Mouse (Mus musculus): Measurements from ENCODE around the gene Fn1. TPM values are rescaled to one million over a fixed set of nuclear protein-coding genes. Genes with fewer than 3 reads are reported as not detected.

The Fn1 gene
- 183 and 197 TPM in 2 replicates for polyA plus RNA-seq (2015; fragmentation: Nextera tagmentation; extraction: Ambion mirVana)

DNA sequence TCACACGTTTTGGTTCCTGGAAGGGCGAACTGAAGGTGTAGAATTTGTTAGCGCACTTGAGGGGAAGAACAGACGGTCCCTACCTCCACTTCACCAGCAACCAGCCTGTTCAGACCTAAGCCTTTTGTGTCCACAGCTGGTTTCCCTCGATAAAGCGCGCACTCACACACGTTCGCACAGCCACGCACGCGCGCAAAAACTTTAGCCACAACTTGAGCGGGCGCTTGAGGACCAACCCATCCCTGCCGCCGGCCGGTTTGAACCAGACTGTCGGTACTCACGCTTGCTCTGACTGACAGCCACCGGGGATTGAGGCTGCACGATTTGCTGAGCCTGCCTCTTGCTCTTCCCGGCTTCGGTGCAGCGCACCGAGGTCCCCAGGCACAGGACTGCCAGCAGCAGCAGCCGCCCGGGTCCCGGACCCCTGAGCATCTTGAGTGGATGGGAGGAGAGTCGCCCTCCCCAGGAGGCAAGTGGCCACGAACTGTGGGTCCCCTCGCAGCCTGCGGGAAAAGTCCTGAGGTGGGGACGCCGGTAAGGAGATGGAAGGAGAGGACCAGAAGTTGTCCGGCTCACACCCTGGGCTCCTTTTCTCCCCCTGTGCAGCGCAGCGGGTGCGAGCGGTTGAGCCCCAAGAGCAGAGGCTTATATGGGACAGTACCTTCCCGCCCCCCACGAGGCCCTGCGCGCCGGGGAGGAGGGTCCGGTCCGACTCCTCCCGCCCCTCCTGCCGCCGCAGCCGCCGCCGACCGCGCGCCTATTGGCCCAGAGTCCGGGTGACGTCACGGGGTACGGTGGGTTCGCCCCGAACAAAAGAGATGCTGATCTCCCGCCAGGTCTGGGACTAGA, at the start of gene Fn1:
TSS of gene Fn1 (minus strand) at position 650 of the 849 bp plus-strand sequence.
- H3K36me3 ChIP-seq: peaks cover 15% of the 10 kb centered on the region
- H3K4me2 ChIP-seq (replicated peaks): peak within 1 kb of the TSS; percentile 75
- peak; percentile 96 for ATAC-seq (ENCODE audit: insufficient number of reproducible peaks, low FRiP score, low TSS enrichment, low read depth)
- no peaks in the 10 kb centered on the region for H3K9me3 ChIP-seq (replicated peaks)
- no peaks in the 10 kb centered on the region for H3K27me3 ChIP-seq
- peak within 1 kb of the TSS; percentile 73 for H3K4me3 ChIP-seq (replicated peaks)
- peaks cover 19% of the 10 kb centered on the region for H3K4me1 ChIP-seq
- H3K27ac ChIP-seq (replicated peaks): peak within 1 kb of the TSS; percentile 96
- WGBS: under 1% methylated on average over 62 of the region's 63 CpGs
- peak within 1 kb of the TSS; percentile 69 for H3K9ac ChIP-seq

DNA sequence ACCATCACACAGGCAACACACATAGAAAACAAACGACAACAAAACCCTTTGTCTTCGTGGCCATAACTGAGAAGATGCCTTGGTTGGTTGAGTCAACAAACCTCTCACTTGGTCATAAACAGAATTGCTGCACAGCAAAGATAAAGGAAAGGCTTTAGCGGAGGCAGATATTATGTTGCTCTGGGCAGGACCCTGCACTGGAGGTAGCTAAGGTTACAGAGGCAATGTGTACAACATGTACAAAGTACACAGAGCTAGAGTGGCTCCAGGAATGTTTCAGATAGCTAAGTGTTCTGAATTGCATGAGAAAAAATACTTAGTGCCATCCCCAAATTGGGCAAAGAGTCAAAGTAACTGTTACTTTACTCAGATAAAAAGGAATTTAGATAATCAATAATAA, 43.1 kb upstream of the Fn1 start:
- Histone ChIP-seq H3K9me3 (replicated peaks) (no peaks in the 10 kb centered on the region), H3K4me2 (replicated peaks) (no peak overlapping the region), H3K27ac (replicated peaks) (no peak overlapping the region), H3K27me3 (no peaks in the 10 kb centered on the region), H3K9ac (no peak overlapping the region), H3K4me3 (replicated peaks) (no peak overlapping the region), H3K4me1 (0 out of 2 replicates have a peak, but pooled peaks cover 8% of the 10 kb centered on the region), H3K36me3 (no peaks in the 10 kb centered on the region)
- WGBS: 88% methylated on average over 3 of the region's 3 CpGs
- ATAC-seq (ENCODE audit: insufficient number of reproducible peaks, low FRiP score, low TSS enrichment, low read depth): no peak

DNA sequence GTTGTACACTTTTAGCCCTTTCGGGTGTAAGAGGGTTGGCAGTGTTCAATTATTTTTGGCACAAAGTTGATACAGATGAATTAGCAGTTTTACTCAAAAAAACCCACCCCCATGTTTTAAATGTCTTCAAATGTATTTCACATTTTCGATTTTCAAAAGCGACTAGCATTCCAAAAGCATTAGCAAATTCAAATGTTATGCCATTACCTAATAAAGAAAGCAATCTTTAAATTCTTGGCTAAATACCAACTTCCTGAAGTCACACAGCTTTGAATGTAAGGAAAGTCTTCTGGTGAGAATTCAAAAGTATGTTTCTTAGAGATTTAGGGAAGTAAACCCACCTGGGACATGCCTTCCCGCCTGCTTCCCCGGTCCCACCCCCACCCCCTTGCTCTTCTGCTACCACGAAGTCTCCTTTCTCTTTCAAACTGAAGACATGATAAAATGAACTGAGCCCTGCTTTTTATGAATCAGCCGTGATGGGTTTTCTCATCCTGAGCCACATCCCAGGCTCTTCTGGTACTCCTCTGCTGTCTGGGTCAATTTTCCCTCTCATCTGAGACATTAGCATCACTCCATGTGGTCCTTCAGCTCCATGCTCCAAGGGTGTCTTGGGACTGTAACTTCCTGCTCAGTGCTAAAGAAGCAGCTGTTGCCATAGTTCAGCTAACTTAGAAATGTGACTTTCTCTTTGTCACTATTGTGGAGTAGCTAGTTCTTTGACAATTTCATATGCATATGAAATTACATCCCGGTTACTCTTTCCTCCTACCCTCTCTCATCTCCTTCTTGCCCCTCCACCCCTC, 38.7 kb upstream of the Fn1 start:
- no peak overlapping the region for H3K4me2 ChIP-seq (replicated peaks)
- H3K27ac ChIP-seq (replicated peaks): no peak overlapping the region
- 27% methylated on average over 8 of the region's 8 CpGs for WGBS
- H3K9me3 ChIP-seq (replicated peaks): no peaks in the 10 kb centered on the region
- no peak overlapping the region for H3K9ac ChIP-seq
- H3K4me1 ChIP-seq: 0 out of 2 replicates have a peak, but pooled peaks cover 8% of the 10 kb centered on the region
- no peak for ATAC-seq (ENCODE audit: insufficient number of reproducible peaks, low FRiP score, low TSS enrichment, low read depth)
- no peaks in the 10 kb centered on the region for H3K36me3 ChIP-seq
- H3K4me3 ChIP-seq (replicated peaks): no peak overlapping the region
- no peaks in the 10 kb centered on the region for H3K27me3 ChIP-seq

DNA sequence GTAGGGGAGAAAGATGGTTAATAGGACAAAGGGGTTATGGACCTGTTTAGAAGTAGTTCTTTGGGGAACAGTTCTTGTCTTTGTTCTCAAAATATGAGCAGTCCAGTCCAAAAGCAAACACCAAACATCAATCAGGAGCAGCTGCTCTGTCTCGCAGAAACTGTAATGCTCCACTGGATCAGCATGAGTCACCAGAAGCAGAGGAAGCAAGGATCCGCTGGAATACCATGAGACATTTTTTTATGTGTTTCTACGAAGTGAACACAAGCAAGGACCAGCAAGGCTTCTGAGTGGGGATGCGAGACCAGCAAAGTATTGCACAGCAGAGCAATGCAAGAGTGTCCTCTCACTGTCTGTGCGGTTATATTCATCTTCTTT, 35.9 kb upstream of the Fn1 start:
- WGBS: 79% methylated on average over 5 of the region's 5 CpGs
- no peaks in the 10 kb centered on the region for H3K27me3 ChIP-seq
- no peak overlapping the region for H3K9ac ChIP-seq
- no peak overlapping the region for H3K4me3 ChIP-seq (replicated peaks)
- peaks cover 9% of the 10 kb centered on the region; the same call in 1 of the 2 replicates for H3K4me1 ChIP-seq
- H3K4me2 ChIP-seq (replicated peaks): no peak overlapping the region
- ATAC-seq (ENCODE audit: insufficient number of reproducible peaks, low FRiP score, low TSS enrichment, low read depth): no peak
- H3K9me3 ChIP-seq (replicated peaks): no peaks in the 10 kb centered on the region
- H3K36me3 ChIP-seq: no peaks in the 10 kb centered on the region
- H3K27ac ChIP-seq (replicated peaks): no peak overlapping the region

DNA sequence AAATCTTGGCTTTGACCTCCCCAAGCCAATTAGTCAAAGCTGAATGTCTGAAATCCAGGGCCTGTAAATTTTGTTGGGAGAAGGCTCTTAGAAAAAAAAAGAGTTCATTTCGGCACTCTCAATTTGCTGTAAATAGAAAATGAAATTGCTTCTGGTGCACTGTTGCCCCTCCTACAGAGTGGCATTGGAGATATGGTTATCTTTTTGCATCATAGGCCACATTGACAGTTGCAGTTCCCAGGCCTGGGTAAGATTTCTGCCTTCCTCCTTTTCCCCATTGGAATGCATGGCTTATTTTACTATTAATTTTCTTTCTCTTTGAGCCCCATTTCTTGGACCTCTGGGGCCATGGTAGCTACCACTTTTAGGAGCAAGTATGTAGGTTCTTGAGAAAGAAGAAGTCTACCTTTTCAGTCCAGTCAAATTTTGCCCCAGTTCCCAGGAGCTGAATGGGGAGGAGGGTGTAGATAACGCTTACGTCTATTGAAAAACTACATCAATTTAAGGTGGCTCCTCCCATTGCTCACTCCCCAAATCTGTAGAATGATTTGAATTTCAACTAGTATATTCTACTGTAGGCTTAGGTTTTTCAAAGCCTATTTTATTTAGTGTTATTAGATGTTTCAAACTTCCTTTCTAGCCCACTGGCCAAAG, 35.4 kb upstream of the Fn1 start:
- H3K9ac ChIP-seq: no peak overlapping the region
- WGBS: 94% methylated on average over 3 of the region's 3 CpGs
- no peaks in the 10 kb centered on the region for H3K27me3 ChIP-seq
- no peaks in the 10 kb centered on the region for H3K9me3 ChIP-seq (replicated peaks)
- peaks cover 13% of the 10 kb centered on the region; the same call in 1 of the 2 replicates for H3K4me1 ChIP-seq
- ATAC-seq (ENCODE audit: insufficient number of reproducible peaks, low FRiP score, low TSS enrichment, low read depth): no peak
- no peak overlapping the region for H3K4me3 ChIP-seq (replicated peaks)
- no peak overlapping the region for H3K27ac ChIP-seq (replicated peaks)
- no peaks in the 10 kb centered on the region for H3K36me3 ChIP-seq
- H3K4me2 ChIP-seq (replicated peaks): no peak overlapping the region

DNA sequence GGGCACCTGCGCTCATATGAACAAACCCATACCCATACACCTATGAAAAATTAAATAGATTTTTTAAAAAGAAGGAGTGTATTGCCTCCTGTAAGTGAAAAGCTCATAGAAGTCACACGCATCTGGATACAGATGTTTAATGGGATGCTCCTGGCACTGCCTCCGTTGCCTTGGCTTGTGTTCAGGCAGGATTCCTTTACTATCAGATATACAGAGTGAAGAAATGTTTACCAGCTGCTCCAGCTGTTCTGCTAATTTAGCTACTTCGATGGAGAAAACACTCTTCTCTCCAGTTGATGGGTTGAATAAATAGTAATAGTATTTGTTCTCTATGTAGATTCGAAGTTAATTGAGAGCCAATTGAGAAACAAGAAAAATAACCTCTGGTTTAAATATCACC, 33.8 kb upstream of the Fn1 start:
- ATAC-seq (ENCODE audit: insufficient number of reproducible peaks, low FRiP score, low TSS enrichment, low read depth): no peak

DNA sequence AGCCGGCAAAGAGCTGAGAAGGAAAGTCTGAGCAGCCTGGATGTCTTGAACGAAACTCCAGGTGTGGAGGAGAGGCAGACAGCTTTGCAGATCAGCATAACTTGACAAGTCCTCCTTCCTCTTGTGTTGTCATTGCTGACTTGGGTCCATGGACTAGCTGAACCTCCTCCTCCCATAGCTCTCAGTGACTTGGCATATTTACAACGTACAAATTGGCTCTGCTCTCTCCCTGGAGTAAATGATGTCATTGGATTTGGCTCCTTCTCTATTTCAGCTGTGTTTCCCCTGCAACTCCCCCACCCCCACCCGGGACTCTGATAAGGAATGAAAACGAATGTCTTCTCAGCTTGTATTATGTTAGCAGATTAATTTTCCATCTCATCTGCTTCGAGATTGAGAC, 30.7 kb upstream of the Fn1 start:
- Histone ChIP-seq H3K4me2 (replicated peaks) (no peak overlapping the region), H3K4me1 (peaks cover 7% of the 10 kb centered on the region; the same call in 1 of the 2 replicates), H3K36me3 (no peaks in the 10 kb centered on the region), H3K9me3 (replicated peaks) (no peaks in the 10 kb centered on the region), H3K4me3 (replicated peaks) (no peak overlapping the region), H3K9ac (no peak overlapping the region), H3K27ac (replicated peaks) (no peak overlapping the region), H3K27me3 (no peaks in the 10 kb centered on the region)
- no peak; the same call in 1 of the 2 replicates for ATAC-seq (ENCODE audit: insufficient number of reproducible peaks, low FRiP score, low TSS enrichment, low read depth)
- 60% methylated on average over 6 of the region's 6 CpGs for WGBS

More for the DNA sequence above, 33.8 kb upstream of the Fn1 start:
- Histone ChIP-seq H3K4me2 (replicated peaks) (no peak overlapping the region), H3K27ac (replicated peaks) (no peak overlapping the region), H3K27me3 (no peaks in the 10 kb centered on the region), H3K9ac (no peak overlapping the region), H3K9me3 (replicated peaks) (no peaks in the 10 kb centered on the region), H3K4me3 (replicated peaks) (no peak overlapping the region), H3K36me3 (no peaks in the 10 kb centered on the region), H3K4me1 (peaks cover 10% of the 10 kb centered on the region; the same call in 1 of the 2 replicates)
- 58% methylated on average over 5 of the region's 5 CpGs for WGBS

DNA sequence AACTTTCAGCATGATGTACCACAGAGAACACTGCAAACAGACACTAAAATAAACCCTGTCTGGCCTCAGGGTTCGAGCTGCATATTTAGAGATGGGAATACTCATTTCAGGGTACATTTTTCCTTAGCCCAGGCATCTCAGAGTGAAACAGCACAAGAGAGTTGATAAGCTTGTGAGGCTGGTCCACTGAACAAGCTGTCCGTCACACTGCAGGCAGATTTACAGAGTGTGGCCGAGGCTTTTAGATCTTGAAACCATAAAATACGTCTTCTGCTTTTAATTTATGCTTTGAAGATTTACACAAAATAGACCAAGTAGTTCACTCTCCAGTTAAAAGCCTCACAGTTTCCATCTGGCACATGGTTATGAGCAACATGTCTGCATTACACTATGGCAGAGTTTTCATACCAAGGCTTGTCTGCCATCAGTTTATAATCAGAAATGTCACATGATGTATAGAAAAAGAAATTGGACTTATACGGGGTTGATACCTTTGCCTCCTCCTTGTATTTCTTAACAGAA, 29.3 kb upstream of the Fn1 start:
- no peak for ATAC-seq (ENCODE audit: insufficient number of reproducible peaks, low FRiP score, low TSS enrichment, low read depth)
- Histone ChIP-seq H3K27me3 (no peaks in the 10 kb centered on the region), H3K4me2 (replicated peaks) (no peak overlapping the region), H3K9ac (no peak overlapping the region), H3K27ac (replicated peaks) (peak overlapping the region; percentile 45), H3K4me1 (peaks cover 7% of the 10 kb centered on the region; the same call in 1 of the 2 replicates), H3K36me3 (no peaks in the 10 kb centered on the region), H3K4me3 (replicated peaks) (no peak overlapping the region), H3K9me3 (replicated peaks) (no peaks in the 10 kb centered on the region)
- 24% methylated on average over 5 of the region's 5 CpGs for WGBS

DNA sequence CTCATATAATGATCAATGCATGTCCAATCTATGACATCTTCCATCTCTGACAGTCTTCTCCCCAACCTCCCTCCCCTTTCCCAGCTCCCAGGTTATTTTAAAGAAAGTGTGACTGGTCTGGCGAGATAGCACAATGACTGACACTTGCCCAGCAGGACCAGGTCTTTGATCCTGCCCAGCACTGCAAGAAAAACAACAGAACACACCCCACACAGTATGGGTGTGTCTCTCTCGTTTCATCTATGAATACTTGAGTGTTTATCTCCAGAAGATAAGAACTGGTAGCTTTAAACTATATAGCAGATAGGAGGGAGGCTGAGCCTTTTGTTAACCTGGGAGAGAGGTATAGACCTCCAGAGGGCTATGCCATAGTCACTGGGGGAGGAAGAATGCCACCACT, 28.3 kb upstream of the Fn1 start:
- WGBS: 24% methylated on average over 2 of the region's 2 CpGs
- no peak overlapping the region for H3K4me2 ChIP-seq (replicated peaks)
- peaks cover 7% of the 10 kb centered on the region; the same call in 1 of the 2 replicates for H3K4me1 ChIP-seq

DNA sequence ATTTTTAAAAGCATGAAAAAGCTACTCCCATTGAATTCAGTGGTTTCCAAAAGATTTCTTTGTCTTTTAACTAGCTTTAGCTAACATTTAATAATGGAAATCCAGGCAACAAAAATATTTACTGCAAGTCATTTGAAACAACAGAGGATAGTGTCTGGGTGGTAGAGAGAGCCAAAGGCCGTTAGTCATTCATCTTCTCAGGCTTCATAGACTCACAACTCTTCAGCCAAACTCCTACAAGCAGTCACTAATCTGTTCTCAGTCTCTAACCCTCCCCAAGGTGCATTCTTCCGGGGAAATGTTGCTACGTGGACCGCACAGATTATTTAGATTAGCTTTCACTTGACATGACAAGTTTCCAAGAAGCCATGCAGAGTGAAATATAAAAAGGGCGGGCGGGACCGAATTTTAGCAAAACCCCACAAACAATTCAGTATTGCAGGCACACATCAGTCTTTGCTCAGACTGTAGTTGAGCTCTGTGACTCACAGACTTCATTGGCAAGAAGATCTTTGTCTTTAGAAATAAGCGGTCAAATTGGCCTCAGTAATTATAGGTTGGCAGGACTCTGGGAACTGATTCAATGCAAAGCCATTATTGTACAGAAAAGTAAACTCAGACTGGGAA, 27.2 kb upstream of the Fn1 start:
- peaks cover 7% of the 10 kb centered on the region; the same call in 1 of the 2 replicates for H3K4me1 ChIP-seq
- no peak overlapping the region for H3K4me2 ChIP-seq (replicated peaks)
- no peak for ATAC-seq (ENCODE audit: insufficient number of reproducible peaks, low FRiP score, low TSS enrichment, low read depth)
- no peak overlapping the region for H3K9ac ChIP-seq
- no peaks in the 10 kb centered on the region for H3K36me3 ChIP-seq
- no peaks in the 10 kb centered on the region for H3K9me3 ChIP-seq (replicated peaks)
- WGBS: 57% methylated on average over 8 of the region's 8 CpGs
- H3K27me3 ChIP-seq: no peaks in the 10 kb centered on the region
- H3K27ac ChIP-seq (replicated peaks): no peak overlapping the region
- no peak overlapping the region for H3K4me3 ChIP-seq (replicated peaks)

More for the DNA sequence above, 28.3 kb upstream of the Fn1 start:
- H3K9ac ChIP-seq: no peak overlapping the region
- no peaks in the 10 kb centered on the region for H3K9me3 ChIP-seq (replicated peaks)
- H3K27ac ChIP-seq (replicated peaks): 0 out of 2 replicates have a peak overlapping the region, but pooled peaks have one; percentile 17
- no peak for ATAC-seq (ENCODE audit: insufficient number of reproducible peaks, low FRiP score, low TSS enrichment, low read depth)
- no peak overlapping the region for H3K4me3 ChIP-seq (replicated peaks)
- H3K27me3 ChIP-seq: no peaks in the 10 kb centered on the region
- no peaks in the 10 kb centered on the region for H3K36me3 ChIP-seq

All from embryonic facial prominence, embryonic 15.5 days (tissue).